Mouse (Mus musculus) heart, embryonic 14.5 days (tissue): ENCODE data around the gene Efemp2. TPM values are rescaled to one million over a fixed set of nuclear protein-coding genes. Genes with fewer than 3 reads are reported as not detected.

Source experiments
- ATAC-seq: fragments of 200-750 bp; cut with Nextera tagmentation; 2 replicates; pipeline ENCODE4 v1.8.0; 2017; ENCODE audit warnings: low read depth, moderate TSS enrichment; ENCODE audit not compliant: insufficient number of reproducible peaks, insufficient read depth, low FRiP score
- H3K27ac ChIP-seq, 2 experiments: fragments of 200-500 bp in 1 of 2; fragments of 300-500 bp in 1 of 2; sonication (generic) in 1 of 2; replicated peaks in 1 of 2; 2 replicates each; pipeline ENCODE4 v1.5.1; 2012 to 2014; ENCODE audit warnings: low read depth in 2 of 2, low read length in 2 of 2, control low read depth in 1 of 2, mild to moderate bottlenecking in 1 of 2, mixed read lengths in 1 of 2; ENCODE audit not compliant: control insufficient read depth in 1 of 2, insufficient read depth in 1 of 2
- H3K27me3 ChIP-seq: fragments of 300-500 bp; sonication (generic); 2 replicates; pipeline ENCODE4 v1.6.1; 2014; ENCODE audit warnings: mild to moderate bottlenecking, low read length, control low read depth; ENCODE audit not compliant: control insufficient read depth, insufficient read depth
- H3K36me3 ChIP-seq: fragments of 300-500 bp; sonication (generic); 2 replicates; pipeline ENCODE4 v1.6.1; 2014; ENCODE audit warnings: mild to moderate bottlenecking, control low read depth, low read length, mixed read lengths; ENCODE audit not compliant: control insufficient read depth, insufficient read depth
- H3K4me1 ChIP-seq, 2 experiments: fragments of 200-500 bp in 1 of 2; fragments of 300-500 bp in 1 of 2; sonication (generic) in 1 of 2; 2 replicates each; pipeline ENCODE4 v1.6.1; 2012 to 2014; ENCODE audit warnings: low read length in 2 of 2, control low read depth in 1 of 2, mixed read lengths in 1 of 2; ENCODE audit not compliant: control insufficient read depth in 2 of 2, insufficient read depth in 2 of 2
- H3K4me2 ChIP-seq: fragments of 300-500 bp; sonication (generic); 2 replicates; pipeline ENCODE4 v1.6.1; 2014; ENCODE audit warnings: mild to moderate bottlenecking, low read length
- H3K4me3 ChIP-seq, 2 experiments: fragments of 200-500 bp in 1 of 2; fragments of 300-500 bp in 1 of 2; sonication (generic) in 1 of 2; 2 replicates each; pipeline ENCODE4 v1.5.1; 2012 to 2014; ENCODE audit warnings: low read length in 2 of 2, mild to moderate bottlenecking in 2 of 2, control low read depth in 1 of 2, low read depth in 1 of 2, moderate library complexity in 1 of 2; ENCODE audit not compliant: control insufficient read depth in 1 of 2, insufficient read depth in 1 of 2
- H3K9ac ChIP-seq: fragments of 300-500 bp; sonication (generic); 2 replicates; pipeline ENCODE4 v1.6.1; 2014; ENCODE audit warnings: mild to moderate bottlenecking, low read length
- H3K9me3 ChIP-seq: fragments of 300-500 bp; sonication (generic); 2 replicates; pipeline ENCODE4 v1.6.1; 2016; ENCODE audit warnings: low read length, control low read depth; ENCODE audit not compliant: control insufficient read depth
- WGBS: fragments of 180-500 bp; shearing (Covaris S2); extraction: QIAGEN DNeasy Blood & Tissue Kit; methylation state at CpG from one replicate; pipeline ENCODE4 v1.1.7; 2014; 5-methylcytosine and 5-hydroxymethylcytosine counted together
- polyA plus RNA-seq: library from polyadenylated mRNA; unstranded; fragments of >200 nt; fragmentation: Nextera tagmentation; extraction: Ambion mirVana; gene quantifications from 2 replicates; pipeline ENCODE4 v1.2.1, GENCODE M21; 2014

Efemp2 gene
- polyA plus RNA-seq, 1 experiment from 2014 or later, result 68.9 TPM

DNA sequence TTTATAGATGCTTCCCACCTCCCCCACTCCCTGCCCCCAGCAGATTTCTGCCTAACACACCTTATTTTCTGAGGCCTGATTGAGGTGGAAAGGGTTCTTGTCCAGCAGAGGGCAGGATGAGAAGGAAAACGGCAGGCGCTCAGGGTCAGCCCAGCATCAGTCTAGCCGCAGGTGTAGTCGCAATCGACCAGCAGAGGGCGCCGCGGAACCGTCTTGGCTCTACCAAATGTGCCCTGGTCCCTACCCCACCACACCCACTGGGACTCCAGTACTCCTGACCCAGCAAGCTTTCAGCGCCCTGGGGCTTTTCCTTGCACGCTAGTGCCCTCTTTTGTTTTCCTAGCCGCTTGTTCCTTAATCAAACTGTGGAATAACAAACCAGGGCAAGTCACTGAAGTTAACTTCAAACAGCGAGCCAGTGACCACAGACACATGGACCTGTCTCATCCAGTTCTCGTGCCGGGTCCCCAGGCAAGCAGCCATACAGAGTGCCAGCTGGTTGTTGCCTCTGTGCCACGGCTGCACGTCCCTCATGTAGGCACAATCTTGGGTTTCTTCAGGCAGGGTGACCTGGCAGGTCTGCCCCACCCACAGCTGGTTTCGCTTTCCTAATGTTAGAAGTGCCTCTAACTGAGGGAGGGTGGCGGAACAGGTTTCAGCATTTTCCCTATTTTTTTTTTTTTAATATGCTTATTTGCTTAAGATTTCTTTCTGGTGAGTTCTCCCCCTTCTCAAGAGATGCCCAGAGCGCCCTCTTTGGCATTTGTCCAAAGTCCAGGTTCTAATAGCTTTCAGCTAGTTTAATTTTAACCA, 55.8 kb downstream of the Efemp2 start:
- no peak overlapping the region for H3K27ac ChIP-seq
- no peaks in the 10 kb centered on the region for H3K9me3 ChIP-seq
- peak overlapping the region; percentile 45 for H3K4me2 ChIP-seq
- no peaks in the 10 kb centered on the region for H3K36me3 ChIP-seq
- peaks cover 4% of the 10 kb centered on the region in 2 experiments; a peak in 1 of 4 replicates for H3K4me1 ChIP-seq
- H3K9ac ChIP-seq, result no peak overlapping the region
- peak overlapping the region in 1 of 2 experiments; percentile 2; a peak in 1 of 4 replicates for H3K4me3 ChIP-seq
- WGBS, result 20% methylated on average over 20 of the region's 20 CpGs
- peak; percentile 81 for ATAC-seq
- peaks cover 12% of the 10 kb centered on the region for H3K27me3 ChIP-seq

DNA sequence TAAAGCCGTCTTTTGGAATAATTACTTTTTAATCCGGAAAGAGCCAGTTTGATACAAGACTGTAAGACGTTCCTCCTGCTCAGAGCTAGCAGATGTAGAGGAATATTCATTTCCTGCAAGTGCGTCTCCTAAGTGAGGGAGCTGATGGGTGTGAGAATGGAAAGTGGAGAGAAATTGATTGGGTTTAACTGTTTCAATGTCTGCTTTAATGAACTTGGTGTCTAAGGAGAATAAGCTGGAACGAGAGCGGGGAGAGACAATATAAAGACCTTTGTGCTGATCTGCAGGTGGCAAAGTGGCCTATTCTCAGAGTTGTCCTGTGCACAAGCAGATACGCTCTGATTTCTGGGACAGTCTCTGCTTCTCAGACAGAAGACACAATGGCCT, 56.4 kb downstream of the Efemp2 start:
- Histone ChIP-seq H3K9ac (no peak overlapping the region), H3K36me3 (no peaks in the 10 kb centered on the region), H3K4me1 (peaks cover 4% of the 10 kb centered on the region in 2 experiments; a peak in 1 of 4 replicates), H3K27ac (no peak overlapping the region), H3K9me3 (no peaks in the 10 kb centered on the region), H3K4me2 (no peak overlapping the region), H3K27me3 (peaks cover 12% of the 10 kb centered on the region), H3K4me3 (no peak overlapping the region)
- WGBS, result 70% methylated on average over 7 of the region's 7 CpGs
- ATAC-seq, result no peak

Other genes with a start within 250 kb of the Efemp2 start
- gene Pacs1, start 200.8 kb upstream of the Efemp2 start, polyA plus RNA-seq, result 20.9 TPM in 2 replicates
- gene Sf3b2, start 178.5 kb upstream of the Efemp2 start, polyA plus RNA-seq, result 201 and 208 TPM in 2 replicates
- gene Gal3st3, start 175.6 kb upstream of the Efemp2 start, polyA plus RNA-seq, result 6.4 and 6.7 TPM in 2 replicates
- gene Catsper1, start 138.2 kb upstream of the Efemp2 start, polyA plus RNA-seq, result not detected in 2 replicates
- 0.92 and 0.95 TPM in 2 replicates for gene Cst6, start 124.4 kb upstream of the Efemp2 start, polyA plus RNA-seq
- 37.4 and 42.1 TPM in 2 replicates for gene Eif1ad, start 107.2 kb upstream of the Efemp2 start, polyA plus RNA-seq
- gene Banf1, start 106.8 kb upstream of the Efemp2 start, polyA plus RNA-seq, result 453 and 486 TPM in 2 replicates
- 39.5 and 39.6 TPM in 2 replicates for gene Sart1, start 85.3 kb upstream of the Efemp2 start, polyA plus RNA-seq
- gene Tsga10ip, start 71.4 kb upstream of the Efemp2 start, polyA plus RNA-seq, result 1.6 and 3.0 TPM in 2 replicates
- gene Drap1, start 49.0 kb upstream of the Efemp2 start, polyA plus RNA-seq, result 154 and 178 TPM in 2 replicates
- gene AI837181, start 48.8 kb upstream of the Efemp2 start, polyA plus RNA-seq, result 23.7 and 35.0 TPM in 2 replicates
- gene Fosl1, start 26.4 kb upstream of the Efemp2 start, polyA plus RNA-seq, result not detected in 2 replicates
- 9.0 and 10.4 TPM in 2 replicates for gene Ccdc85b, start 16.1 kb upstream of the Efemp2 start, polyA plus RNA-seq
- 101 and 120 TPM in 2 replicates for gene Fibp, start 13.3 kb upstream of the Efemp2 start, polyA plus RNA-seq
- gene Ctsw, start 5.4 kb upstream of the Efemp2 start, polyA plus RNA-seq, result 0.84 and 1.4 TPM in 2 replicates
- 36.6 and 37.5 TPM in 2 replicates for gene Mus81, start 14.4 kb downstream of the Efemp2 start, polyA plus RNA-seq
- gene Cfl1, start 16.5 kb downstream of the Efemp2 start, polyA plus RNA-seq, result 1,876 and 1,886 TPM in 2 replicates
- 0.20 TPM in 2 replicates for gene 1700020D05Rik, start 29.8 kb downstream of the Efemp2 start, polyA plus RNA-seq
- 16.5 and 17.9 TPM in 2 replicates for gene Snx32, start 36.6 kb downstream of the Efemp2 start, polyA plus RNA-seq
- gene Ovol1, start 86.7 kb downstream of the Efemp2 start, polyA plus RNA-seq, result 0.09 TPM in 1 of 2 replicates, not detected in the other
- gene Ap5b1, start 94.1 kb downstream of the Efemp2 start, polyA plus RNA-seq, result 2.5 and 3.0 TPM in 2 replicates
- gene Rnaseh2c, start 127.9 kb downstream of the Efemp2 start, polyA plus RNA-seq, result 68.8 and 78.5 TPM in 2 replicates
- 19.7 and 20.0 TPM in 2 replicates for gene Kat5, start 136.3 kb downstream of the Efemp2 start, polyA plus RNA-seq
- gene Rela, start 163.5 kb downstream of the Efemp2 start, polyA plus RNA-seq, result 35.1 and 36.9 TPM in 2 replicates
- gene Sipa1, start 189.8 kb downstream of the Efemp2 start, polyA plus RNA-seq, result 16.7 and 17.2 TPM in 2 replicates
- gene Map3k11, start 214.8 kb downstream of the Efemp2 start, polyA plus RNA-seq, result 16.7 and 22.4 TPM in 2 replicates
- gene Pcnx3, start 215.0 kb downstream of the Efemp2 start, polyA plus RNA-seq, result 15.3 and 17.3 TPM in 2 replicates
- gene Kcnk7, start 230.4 kb downstream of the Efemp2 start, polyA plus RNA-seq, result 0.26 and 0.27 TPM in 2 replicates